Mouse (Mus musculus) heart, adult 2 months (tissue): ENCODE results near the gene Anapc11. TPM values are rescaled to one million over a fixed set of nuclear protein-coding genes. Genes with fewer than 3 reads are reported as not detected.

Experiments
- DNase-seq, 2 experiments: peaks; one replicate each; pipeline ENCODE4 v3.0.0; 2021
- H3K27ac ChIP-seq: fragments of 200-600 bp; 2 replicates; pipeline ENCODE4 v1.8.1; 2022
- H3K27me3 ChIP-seq: fragments of 200-500 bp; 2 replicates; pipeline ENCODE4 v1.6.1; 2012; ENCODE audit warnings: mild to moderate bottlenecking, low read length, inconsistent platforms, mixed read lengths; ENCODE audit not compliant: control insufficient read depth, insufficient read depth
- H3K36me3 ChIP-seq: fragments of 200-500 bp; 2 replicates; pipeline ENCODE4 v1.6.1; 2012; ENCODE audit warnings: low read length, inconsistent platforms; ENCODE audit not compliant: control insufficient read depth, insufficient read depth
- H3K4me1 ChIP-seq: fragments of 200-500 bp; 2 replicates; pipeline ENCODE4 v1.6.1; 2011; ENCODE audit warnings: low read length; ENCODE audit not compliant: control insufficient read depth, insufficient read depth
- H3K4me3 ChIP-seq: fragments of 200-600 bp; 2 replicates; pipeline ENCODE4 v1.8.1; 2022
- H3K79me2 ChIP-seq: fragments of 200-500 bp; replicated peaks from 2 replicates; pipeline ENCODE4 v1.6.1; 2012; ENCODE audit warnings: mild to moderate bottlenecking, inconsistent platforms, low read length, moderate library complexity, mixed read lengths; ENCODE audit not compliant: control insufficient read depth, insufficient read depth
- H3K9ac ChIP-seq: fragments of 200-500 bp; 2 replicates; pipeline ENCODE4 v1.6.1; 2012; ENCODE audit warnings: low read depth, mild to moderate bottlenecking, control low read depth, inconsistent platforms, low read length, mixed read lengths
- CTCF ChIP-seq: fragments of 200-600 bp; IDR thresholded peaks from 2 replicates; pipeline ENCODE4 v1.8.1; 2022; ENCODE audit warnings: antibody characterized with exemption, mild to moderate bottlenecking, moderate library complexity
- EP300 ChIP-seq: fragments of 200-500 bp; IDR thresholded peaks from 2 replicates; pipeline ENCODE4 v1.6.1; 2011; ENCODE audit warnings: low read depth, low read length, control low read depth; ENCODE audit not compliant: insufficient read depth
- POLR2A ChIP-seq: fragments of 200-500 bp; IDR thresholded peaks from 2 replicates; pipeline ENCODE4 v1.6.1; 2011; ENCODE audit warnings: mild to moderate bottlenecking, low read depth, low read length, control low read depth; ENCODE audit not compliant: insufficient read depth
- WGBS: fragments of 180-500 bp; shearing (Covaris S2); methylation state at CpG from one replicate; pipeline ENCODE4 v1.1.7; 2018; 5-methylcytosine and 5-hydroxymethylcytosine counted together
- intact Hi-C: fragments of 180-260 bp; cut with DNase I; formaldehyde crosslinking; loops from one replicate; pipeline ENCODE4 v1.15.1; 2025
- polyA plus RNA-seq: library from polyadenylated mRNA; depleted of rRNA; stranded (reverse); fragments of >200 nt; gene quantifications from 2 replicates; pipeline ENCODE4 v1.2.3, GENCODE M21; 2012
- total RNA-seq, 2 experiments: library from RNA; stranded (reverse); gene quantifications; 2 replicates each; pipeline ENCODE4 v1.2.3; 2021

Gene Anapc11
- total and polyA plus RNA-seq, 3 experiments = 79.9 to 105 (median 89.0) TPM

DNA sequence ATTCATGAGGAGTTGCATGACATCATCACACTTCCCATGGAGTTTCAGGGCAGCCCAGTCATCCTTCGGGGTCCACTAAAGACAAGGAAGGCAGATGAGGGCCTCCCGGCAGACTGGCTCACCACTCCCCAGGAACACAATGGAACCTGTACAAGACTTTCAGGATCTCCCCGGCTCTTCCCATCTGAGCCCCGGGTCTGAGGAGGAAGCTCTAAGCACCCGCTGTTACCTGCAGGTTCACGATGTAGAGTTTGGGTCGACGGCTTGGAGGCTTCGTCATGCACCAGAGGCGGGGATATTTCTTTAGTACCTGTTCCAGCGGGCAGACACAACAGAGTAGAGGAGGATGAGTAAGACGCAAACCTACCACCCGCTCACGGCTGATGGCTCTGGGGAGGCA is 22.0 kb downstream of the Anapc11 start:
- Histone ChIP-seq H3K4me1 (peaks cover 5% of the 10 kb centered on the region), H3K4me3 (no peak overlapping the region), H3K9ac (no peak overlapping the region), H3K36me3 (no peaks in the 10 kb centered on the region), H3K27ac (no peak overlapping the region), H3K27me3 (no peaks in the 10 kb centered on the region), H3K79me2 (no peaks in the 10 kb centered on the region)
- no peak for TF ChIP-seq EP300
- no peak for TF ChIP-seq CTCF
- TF ChIP-seq POLR2A = no peak
- intact Hi-C loops = no loop called here
- WGBS = 85% methylated on average over 14 of the region's 14 CpGs
- no peak for DNase-seq

DNA sequence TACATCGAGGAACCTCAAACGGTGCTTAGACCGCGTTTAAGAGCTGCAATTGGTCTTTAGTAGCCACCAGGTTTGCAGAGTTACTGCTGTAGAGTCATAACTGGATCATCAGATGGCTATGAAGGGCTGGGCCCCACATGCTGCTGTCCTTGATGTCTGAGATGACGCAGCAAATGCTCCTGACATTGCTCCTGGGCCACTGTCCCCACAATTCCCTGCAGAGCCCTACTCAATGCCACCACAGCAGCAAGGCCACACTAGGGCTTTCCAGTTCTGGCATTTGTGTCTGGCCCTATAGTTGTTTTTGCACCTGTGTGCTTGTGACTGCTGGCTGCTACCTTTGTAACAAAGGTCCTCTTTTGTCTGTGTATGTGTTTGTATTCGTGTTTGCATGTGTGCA is 24.6 kb downstream of the Anapc11 start:
- DNase-seq = no peak
- H3K79me2 ChIP-seq = peaks cover 3% of the 10 kb centered on the region; the same call in 1 of the 2 replicates
- TF ChIP-seq EP300 (no peak), POLR2A (no peak), CTCF (no peak)
- H3K4me1 ChIP-seq = peaks cover 5% of the 10 kb centered on the region
- WGBS = 88% methylated on average over 6 of the region's 6 CpGs
- no peak overlapping the region for H3K27ac ChIP-seq
- no peak overlapping the region for H3K9ac ChIP-seq
- H3K27me3 ChIP-seq = no peaks in the 10 kb centered on the region
- H3K36me3 ChIP-seq = no peaks in the 10 kb centered on the region
- intact Hi-C loops = no loop called here
- H3K4me3 ChIP-seq = no peak overlapping the region

GRCm38 (mm10) chr11:120623961-120624679 is 25.9 kb downstream of the Anapc11 start:
- Histone ChIP-seq H3K36me3 (no peaks in the 10 kb centered on the region), H3K27me3 (no peaks in the 10 kb centered on the region), H3K79me2 (peaks cover 5% of the 10 kb centered on the region; the same call in 1 of the 2 replicates), H3K27ac (peak overlapping the region; percentile 78), H3K4me1 (peaks cover 5% of the 10 kb centered on the region), H3K4me3 (peak overlapping the region; percentile 70), H3K9ac (peak overlapping the region; percentile 74)
- TF ChIP-seq EP300 (no peak), CTCF (peak; percentile 76)
- intact Hi-C loops = loop anchor here (2.0 kb wide), 1 partner anchor 89 kb away; the partner anchor contains the start of genes Cenpx and Lrrc45
- DNase-seq = peak; percentile 75
- WGBS = 12% methylated on average over 30 of the region's 30 CpGs

DNA sequence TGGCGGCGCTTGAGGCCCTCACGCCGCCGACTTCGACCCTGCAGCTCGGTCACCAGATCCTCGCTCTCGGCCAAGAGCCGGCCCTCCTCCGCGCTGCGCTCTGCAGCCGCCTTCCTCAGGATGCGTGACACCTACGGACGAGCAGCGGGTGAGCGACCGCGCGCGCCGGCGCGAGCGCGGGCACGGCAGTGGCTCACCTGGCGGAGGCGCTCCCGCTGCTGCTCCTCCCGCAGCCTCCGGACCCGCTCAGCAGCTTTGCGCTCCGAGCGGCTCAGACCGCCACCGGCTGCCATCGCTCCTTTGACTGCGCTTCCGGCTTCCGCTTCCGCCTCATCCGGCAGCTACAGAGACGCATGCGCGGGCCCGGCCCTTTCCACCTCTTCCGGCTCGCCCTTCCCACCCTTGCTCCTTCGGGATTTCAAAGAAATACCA is 26.5 kb downstream of the Anapc11 start:
- no peaks in the 10 kb centered on the region for H3K36me3 ChIP-seq
- no peaks in the 10 kb centered on the region for H3K27me3 ChIP-seq
- H3K4me3 ChIP-seq = peak overlapping the region; percentile 70
- TF ChIP-seq CTCF = no peak
- peak; percentile 81 for TF ChIP-seq POLR2A
- peak; percentile 38; the same call in 1 of the 2 replicates for TF ChIP-seq EP300
- H3K27ac ChIP-seq = peak overlapping the region; percentile 78
- peak; percentile 90 to 91 for DNase-seq
- WGBS = under 1% methylated on average over 53 of the region's 53 CpGs
- intact Hi-C loops = loop anchor here (2.0 kb wide), 1 partner anchor 88 kb away; the partner anchor contains the start of genes Cenpx and Lrrc45
- H3K4me1 ChIP-seq = peaks cover 8% of the 10 kb centered on the region
- H3K79me2 ChIP-seq = peaks cover 5% of the 10 kb centered on the region; the same call in 1 of the 2 replicates
- H3K9ac ChIP-seq = peak overlapping the region; percentile 74

GRCm38 (mm10) chr11:120625152-120625775 is 27.0 kb downstream of the Anapc11 start, which contains the start of gene Sirt7:
Gene Sirt7, minus strand, starts transcription at chr11:120625240.
- no peaks in the 10 kb centered on the region for H3K36me3 ChIP-seq

More at GRCm38 (mm10) chr11:120625152-120625775, 27.0 kb downstream of the Anapc11 start, which contains the start of gene Sirt7:
- 8% methylated on average over 5 of the region's 5 CpGs for WGBS
- Histone ChIP-seq H3K4me3 (peak within 1 kb of the TSS; percentile 70), H3K27me3 (no peaks in the 10 kb centered on the region), H3K79me2 (peaks cover 5% of the 10 kb centered on the region; the same call in 1 of the 2 replicates), H3K4me1 (peaks cover 12% of the 10 kb centered on the region), H3K27ac (peak within 1 kb of the TSS; percentile 78), H3K9ac (peak within 1 kb of the TSS; percentile 74)
- DNase-seq = no peak
- TF ChIP-seq POLR2A (no peak), EP300 (no peak), CTCF (no peak)
- intact Hi-C loops = loop anchor here (2.0 kb wide), 1 partner anchor 88 kb away; the partner anchor contains the start of genes Cenpx and Lrrc45
